ENCODE assay signal across 8 mouse cellular contexts in the genomic region with DNA sequence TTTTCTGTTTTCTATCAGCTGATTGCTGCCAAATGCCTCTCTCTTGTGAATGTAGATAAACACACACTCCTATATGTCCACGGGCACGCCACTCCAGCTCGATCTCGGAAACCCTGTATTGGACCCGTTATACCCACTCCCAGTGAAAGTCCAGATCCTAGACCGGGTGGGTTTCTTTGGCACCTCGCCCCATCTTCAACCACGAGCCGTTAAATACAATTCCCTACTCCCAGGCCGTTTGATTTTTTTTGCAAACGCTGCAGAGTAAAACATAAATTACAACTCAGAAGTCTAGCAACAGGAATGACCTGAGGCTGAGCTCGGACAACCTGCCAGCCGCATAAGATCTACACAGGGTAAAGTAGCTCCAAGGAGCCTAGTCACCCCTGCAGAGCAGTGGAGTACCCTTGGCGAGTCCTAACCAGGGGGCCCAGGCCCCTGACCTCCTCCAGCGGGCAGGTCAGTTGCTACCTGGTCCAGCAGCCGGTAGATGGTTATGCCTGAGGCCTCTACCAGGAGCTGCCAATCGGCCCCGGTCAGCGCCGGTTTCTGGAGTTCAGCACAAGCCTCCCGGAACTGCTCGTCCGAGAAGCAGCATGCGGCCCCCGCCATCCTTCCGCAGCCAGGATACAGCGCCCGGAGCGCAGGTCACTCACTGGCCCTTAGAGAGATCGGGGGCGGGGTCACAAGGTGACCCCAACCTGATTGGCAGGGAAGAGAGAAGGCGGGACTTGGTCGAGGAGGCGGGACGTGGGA. TPM values are rescaled to one million over a fixed set of nuclear protein-coding genes. Genes with fewer than 3 reads are reported as not detected.
DNase-seq lines count a peak whose midpoint lies in the region; ATAC-seq and TF ChIP-seq lines count a peak whose summit lies in the region.

A gene (minus strand): TSS at position 664 of the 756 bp plus-strand sequence.

- CTCF ChIA-PET in Patski (lab: Charles Lee), result interaction anchor here (0.9 to 3.4 kb wide), 3 partner anchors 14 to 165 kb away, joined by 3 to 10 read pairs (median 3); no protein-coding TSS in a partner anchor

- peaks cover 3% of the 10 kb centered on the region for H3K27me3 ChIP-seq in Patski
- no peaks in the 10 kb centered on the region for H3K27me3 ChIP-seq in hindbrain, embryonic 10.5 days (ENCODE audit: insufficient read depth, poor library complexity, severe bottlenecking)

- DNase-seq in Patski (ENCODE audit: low read depth, low spot score), result peak; percentile 28
- peak; percentile 85 for DNase-seq in cerebellum, adult 9-10 months
- peak; percentile 89 for DNase-seq in hindbrain, embryonic 10.5 days (ENCODE audit: low spot score)
- DNase-seq in layer of hippocampus, postnatal 10 days (ENCODE audit: low spot score in 2 of 2), result peak; percentile 42 to 57
- DNase-seq in retina, postnatal 1 day, result peak; percentile 93
- DNase-seq in urinary bladder, postnatal 10 days (ENCODE audit: low spot score), result peak; percentile 23

- H3K27ac ChIP-seq in hindbrain, embryonic 10.5 days, result peak within 1 kb of the TSS; percentile 90
- H3K27ac ChIP-seq in macrophage, result peak within 1 kb of the TSS; percentile 34

- WGBS in hindbrain, embryonic 10.5 days, result 16% methylated on average over 35 of the region's 35 CpGs
- 6% methylated on average over 35 of the region's 35 CpGs for WGBS in macrophage (ENCODE audit: missing documents)

- peaks cover 14% of the 10 kb centered on the region for H3K4me1 ChIP-seq in hindbrain, embryonic 10.5 days (replicated peaks)

- H3K36me3 ChIP-seq in hindbrain, embryonic 10.5 days, result no peaks in the 10 kb centered on the region
- no peaks in the 10 kb centered on the region for H3K36me3 ChIP-seq in macrophage (ENCODE audit: inconsistent target)

- POLR2A ChIA-PET in Patski (lab: Charles Lee), result no interaction called here

- H3K4me3 ChIP-seq in hindbrain, embryonic 10.5 days, result peak within 1 kb of the TSS; percentile 71
- H3K4me3 ChIP-seq in macrophage (ENCODE audit: inconsistent target), result peak within 1 kb of the TSS; percentile 92

- peak; percentile 99 for ATAC-seq in Patski
- ATAC-seq in frontal cortex, adult (ENCODE audit: low TSS enrichment), result 0 out of 2 replicates have a peak, but pooled peaks have one; percentile 52

- peaks cover 21% of the 10 kb centered on the region; the same call in 1 of the 2 replicates for H3K79me2 ChIP-seq in macrophage (ENCODE audit: inconsistent target)

- H3K9me3 ChIP-seq in hindbrain, embryonic 10.5 days, result no peaks in the 10 kb centered on the region

- no peak for TF ChIP-seq CTCF in Patski (IDR thresholded peaks at IDR 0.05)

- in situ Hi-C loops in Patski (cut with MboI; ENCODE audit: low pct_unique_long_range_greater_than_20kb), result no loop called here

RNA-seq across cellular contexts. Expression of the gene that starts here (rescaled TPM):
- polyA plus RNA-seq in Patski (2021) (4.6 TPM), macrophage (2018) (20.6 to 43.1 TPM (median 33.6 TPM) in 3 replicates)
- polyA plus RNA-seq in hindbrain, embryonic 10.5 days (2016; fragmentation: Nextera tagmentation; extraction: Ambion mirVana), result 15.0 and 19.6 TPM in 2 replicates
- total RNA-seq in layer of hippocampus, postnatal 10 days (2021), result under 1 TPM; 0.78 to 0.80 TPM
- 1 to 10 TPM in 25 of 26 experiments, under 1 TPM in 1; 0.73 to 8.5 (median 5.3) TPM for total RNA-seq in macrophage (2018; cell fraction: chromatin; rRNA removed)
- total RNA-seq in macrophage (2018; cell fraction: cytosol; rRNA removed), result 10 to 100 TPM; 19.5 to 32.1 (median 26.4) TPM
- total RNA-seq in macrophage (2018; cell fraction: nucleus; rRNA removed), result 10 to 100 TPM in 12 of 26 experiments, 1 to 10 TPM in 14; 2.4 to 19.8 (median 8.2) TPM

Comparison
In these comparisons a context has a peak if more than half of its experiments do, and no peak if none do; other contexts are left out.
1. Peak in every context shown above with its lines: DNase-seq, ATAC-seq, H3K4me3 ChIP-seq and H3K27ac ChIP-seq.
2. Peak in DNase-seq in layer of hippocampus, postnatal 10 days; RNA of the gene not detected or under 1 TPM.
3. DNase-seq: peak in every context shown above with its lines; median percentile 93 in retina, postnatal 1 day; 89 in hindbrain, embryonic 10.5 days; 85 in cerebellum, adult 9-10 months; 50 in layer of hippocampus, postnatal 10 days; 28 in Patski; 23 in urinary bladder, postnatal 10 days.